In genomic region chr13:48869088-48869487, GRCm38 (mm10) we compare ENCODE assay signal across 8 mouse cellular contexts. TPM values are rescaled to one million over a fixed set of nuclear protein-coding genes. Genes with fewer than 3 reads are reported as not detected.
A peak's percentile ranks its signal among the peaks of the same experiment; 100 is the strongest.
DNase-seq lines count a peak whose midpoint lies in the region; ATAC-seq and TF ChIP-seq lines count a peak whose summit lies in the region.

No protein-coding gene starts in this region.

- peak overlapping the region; percentile 87; the same call in 1 of the 2 replicates for H3K27ac ChIP-seq in heart, embryonic 12.5 days (ENCODE audit: poor library complexity, severe bottlenecking)
- H3K27ac ChIP-seq in bone marrow, adult 2 months (ENCODE audit: control insufficient read depth, insufficient read depth, low read depth, low read length, poor library complexity): no peak overlapping the region
- H3K27ac ChIP-seq in heart, postnatal 0 days (ENCODE audit: low read depth): peak overlapping the region; percentile 85; the same call in 1 of the 2 replicates
- no peak overlapping the region for H3K27ac ChIP-seq in midbrain, embryonic 11.5 days (ENCODE audit: low read depth, low read length)

- no peaks in the 10 kb centered on the region for H3K9me3 ChIP-seq in heart, embryonic 12.5 days (replicated peaks)
- H3K9me3 ChIP-seq in heart, postnatal 0 days (replicated peaks; ENCODE audit: control insufficient read depth, low read length): no peaks in the 10 kb centered on the region
- no peaks in the 10 kb centered on the region for H3K9me3 ChIP-seq in midbrain, embryonic 11.5 days (ENCODE audit: control insufficient read depth, low read length)

- TF ChIP-seq CTCF in bone marrow, adult 2 months (IDR thresholded peaks at IDR 0.05; ENCODE audit: control insufficient read depth, insufficient read depth, low read length): no peak
- TF ChIP-seq CTCF in heart, postnatal 0 days (IDR thresholded peaks at IDR 0.05; ENCODE audit: low read depth): no peak

- H3K4me1 ChIP-seq in heart, embryonic 12.5 days (replicated peaks): peaks cover 64% of the 10 kb centered on the region
- H3K4me1 ChIP-seq in bone marrow, adult 2 months (ENCODE audit: control insufficient read depth, insufficient read depth, low read length): peaks cover 5% of the 10 kb centered on the region; the same call in 1 of the 2 replicates
- H3K4me1 ChIP-seq in heart, postnatal 0 days (ENCODE audit: control insufficient read depth, insufficient read depth): peaks cover 19% of the 10 kb centered on the region
- H3K4me1 ChIP-seq in midbrain, embryonic 11.5 days (ENCODE audit: control insufficient read depth, insufficient read depth, low read length): peaks cover 21% of the 10 kb centered on the region

- WGBS in heart, embryonic 12.5 days: 21% methylated on average over 5 of the region's 5 CpGs
- 26% methylated on average over 5 of the region's 5 CpGs for WGBS in bone marrow, adult 2 months
- WGBS in heart, postnatal 0 days: 24% methylated on average over 5 of the region's 5 CpGs
- 26% methylated on average over 5 of the region's 5 CpGs for WGBS in midbrain, embryonic 11.5 days

- no peaks in the 10 kb centered on the region for H3K36me3 ChIP-seq in heart, embryonic 12.5 days
- H3K36me3 ChIP-seq in heart, postnatal 0 days (replicated peaks; ENCODE audit: control insufficient read depth, insufficient read depth, low read length): no peaks in the 10 kb centered on the region
- no peaks in the 10 kb centered on the region for H3K36me3 ChIP-seq in midbrain, embryonic 11.5 days (ENCODE audit: control insufficient read depth, insufficient read depth, low read length)

- TF ChIP-seq POLR2A in bone marrow, adult 2 months (IDR thresholded peaks at IDR 0.05; ENCODE audit: borderline replicate concordance, control insufficient read depth, low read depth, low read length): no peak

- peak overlapping the region; percentile 100 for H3K9ac ChIP-seq in heart, embryonic 12.5 days
- H3K9ac ChIP-seq in heart, postnatal 0 days (replicated peaks; ENCODE audit: low read depth, low read length): peak overlapping the region; percentile 94; the same call in 1 of the 2 replicates
- H3K9ac ChIP-seq in midbrain, embryonic 11.5 days (ENCODE audit: low read length): peak overlapping the region; percentile 98

- no peak for ATAC-seq in heart, embryonic 12.5 days (ENCODE audit: insufficient number of reproducible peaks, low FRiP score)
- no peak for ATAC-seq in heart, postnatal 0 days (ENCODE audit: insufficient read depth, low read depth)
- ATAC-seq in midbrain, embryonic 11.5 days (ENCODE audit: low FRiP score): no peak

- no peak for TF ChIP-seq EP300 in heart, postnatal 0 days (IDR thresholded peaks at IDR 0.05; ENCODE audit: low read depth)

- H3K27me3 ChIP-seq in heart, embryonic 12.5 days (replicated peaks): no peaks in the 10 kb centered on the region
- H3K27me3 ChIP-seq in heart, postnatal 0 days (ENCODE audit: control insufficient read depth, insufficient read depth, low read length): no peaks in the 10 kb centered on the region
- no peaks in the 10 kb centered on the region for H3K27me3 ChIP-seq in midbrain, embryonic 11.5 days (ENCODE audit: control insufficient read depth, insufficient read depth, low read length)

- DNase-seq in heart, adult 18-20 months: no peak
- DNase-seq in heart, postnatal 0 days (ENCODE audit: low spot score): no peak
- no peak for DNase-seq in midbrain, embryonic 11.5 days (ENCODE audit: low spot score, missing footprints)
- no peak for DNase-seq in natural killer cell, adult 2 months (ENCODE audit: low spot score in 2 of 2)
- DNase-seq in retina, postnatal 1 day: no peak
- DNase-seq in left cerebral cortex, adult 8-10 months (ENCODE audit: low spot score in 2 of 2): no peak

- H3K4me3 ChIP-seq in heart, embryonic 12.5 days: peak overlapping the region; percentile 100
- peak overlapping the region; percentile 1 for H3K4me3 ChIP-seq in bone marrow, adult 2 months (replicated peaks; ENCODE audit: control insufficient read depth, low read depth, low read length)
- peak overlapping the region; percentile 80 for H3K4me3 ChIP-seq in heart, postnatal 0 days (ENCODE audit: low read depth, low read length)
- H3K4me3 ChIP-seq in midbrain, embryonic 11.5 days (ENCODE audit: low read depth, low read length): peak overlapping the region; percentile 98

- peak overlapping the region; percentile 83 for H3K4me2 ChIP-seq in heart, embryonic 12.5 days
- H3K4me2 ChIP-seq in heart, postnatal 0 days (ENCODE audit: low read depth, low read length): peak overlapping the region; percentile 79
- peak overlapping the region; percentile 72 for H3K4me2 ChIP-seq in midbrain, embryonic 11.5 days

RNA-seq across cellular contexts. Expression of gene Phf2, which starts 1.8 kb away (rescaled TPM):
- 4.9 and 5.7 TPM in 2 replicates for polyA plus RNA-seq in heart, embryonic 12.5 days (2016; fragmentation: Nextera tagmentation; extraction: Ambion mirVana)
- 10 to 100 TPM; 28.1 to 30.8 TPM for total RNA-seq in heart, adult 18-20 months (2021)
- polyA plus RNA-seq in bone marrow, adult 2 months (2011; ENCODE audit: insufficient read depth, insufficient read length, low replicate concordance, missing spikeins): 8.6 and 11.8 TPM in 2 replicates
- total RNA-seq in heart, postnatal 0 days (2014; rRNA removed; ENCODE audit: low replicate concordance): 12.7 and 17.9 TPM in 2 replicates
- 2.3 and 2.6 TPM in 2 replicates for polyA plus RNA-seq in heart, postnatal 0 days (2015; fragmentation: Nextera tagmentation; extraction: Ambion mirVana)
- polyA plus RNA-seq in midbrain, embryonic 11.5 days (2014; fragmentation: Nextera tagmentation; extraction: Ambion mirVana): 9.8 and 10.7 TPM in 2 replicates
- 10 to 100 TPM; 33.9 to 36.4 (median 34.3) TPM for total RNA-seq in left cerebral cortex, adult 8-10 months (2022)

Comparison
In these comparisons a context has a peak if more than half of its experiments do, and no peak if none do; other contexts are left out.
1. H3K27ac ChIP-seq: peak in heart, embryonic 12.5 days (single experiment) and heart, postnatal 0 days (single experiment); none in bone marrow, adult 2 months (single experiment) and midbrain, embryonic 11.5 days (single experiment).
2. H3K4me3 ChIP-seq: peak in every context shown above with its lines; median percentile 100 in heart, embryonic 12.5 days; 98 in midbrain, embryonic 11.5 days; 80 in heart, postnatal 0 days; 1 in bone marrow, adult 2 months.
3. Peak in every context shown above with its lines, with median percentiles within 50 percentile points of each other: H3K4me2 ChIP-seq and H3K9ac ChIP-seq.